Mouse (Mus musculus) limb, embryonic 11.5 days (tissue): ENCODE data around the gene Sema5a. TPM values are rescaled to one million over a fixed set of nuclear protein-coding genes. Genes with fewer than 3 reads are reported as not detected.

ENCODE experiments used
- ATAC-seq: fragments of 200-750 bp; cut with Nextera tagmentation; 2 replicates; pipeline ENCODE4 v1.8.0; 2017; ENCODE audit warnings: low read depth; ENCODE audit not compliant: insufficient number of reproducible peaks, low FRiP score, low TSS enrichment
- DNase-seq: peaks from one replicate; pipeline ENCODE4 v3.0.0-alpha.2; 2015; ENCODE audit warnings: low spot score
- H3K27ac ChIP-seq: fragments of 300-500 bp; sonication (generic); replicated peaks from 2 replicates; pipeline ENCODE4 v1.5.1; 2014; ENCODE audit warnings: low read depth, mild to moderate bottlenecking, low read length
- H3K27me3 ChIP-seq: fragments of 300-500 bp; sonication (generic); 2 replicates; pipeline ENCODE4 v1.6.1; 2014; ENCODE audit warnings: mild to moderate bottlenecking, low read length, mixed read lengths; ENCODE audit not compliant: control insufficient read depth, insufficient read depth
- H3K36me3 ChIP-seq: fragments of 300-500 bp; sonication (generic); 2 replicates; pipeline ENCODE4 v1.6.1; 2014; ENCODE audit warnings: mild to moderate bottlenecking, low read length, moderate library complexity, mixed read lengths; ENCODE audit not compliant: control insufficient read depth, insufficient read depth
- H3K4me1 ChIP-seq: fragments of 300-500 bp; sonication (generic); 2 replicates; pipeline ENCODE4 v1.6.1; 2014; ENCODE audit warnings: low read length, mixed read lengths; ENCODE audit not compliant: control insufficient read depth, insufficient read depth
- H3K4me2 ChIP-seq: fragments of 300-500 bp; sonication (generic); 2 replicates; pipeline ENCODE4 v1.6.1; 2014; ENCODE audit warnings: low read depth, mild to moderate bottlenecking, moderate library complexity; ENCODE audit not compliant: severe bottlenecking
- H3K4me3 ChIP-seq: fragments of 300-500 bp; sonication (generic); 2 replicates; pipeline ENCODE4 v1.5.1; 2014; ENCODE audit warnings: low read depth, low read length
- H3K9ac ChIP-seq: fragments of 300-500 bp; sonication (generic); 2 replicates; pipeline ENCODE4 v1.6.1; 2014; ENCODE audit warnings: mild to moderate bottlenecking, low read length
- H3K9me3 ChIP-seq: fragments of 300-500 bp; sonication (generic); 2 replicates; pipeline ENCODE4 v1.6.1; 2016; ENCODE audit warnings: low read length; ENCODE audit not compliant: control insufficient read depth
- WGBS: fragments of 180-500 bp; shearing (Covaris S2); extraction: QIAGEN DNeasy Blood & Tissue Kit; methylation state at CpG from one replicate; pipeline ENCODE4 v1.1.7; 2014; 5-methylcytosine and 5-hydroxymethylcytosine counted together
- polyA plus RNA-seq: library from polyadenylated mRNA; unstranded; fragments of >200 nt; fragmentation: Nextera tagmentation; extraction: Ambion mirVana; gene quantifications from 2 replicates; pipeline ENCODE4 v1.2.1, GENCODE M21; 2014

Sema5a gene
- polyA plus RNA-seq, 1 experiment from 2014 or later: 21.4 TPM

DNA sequence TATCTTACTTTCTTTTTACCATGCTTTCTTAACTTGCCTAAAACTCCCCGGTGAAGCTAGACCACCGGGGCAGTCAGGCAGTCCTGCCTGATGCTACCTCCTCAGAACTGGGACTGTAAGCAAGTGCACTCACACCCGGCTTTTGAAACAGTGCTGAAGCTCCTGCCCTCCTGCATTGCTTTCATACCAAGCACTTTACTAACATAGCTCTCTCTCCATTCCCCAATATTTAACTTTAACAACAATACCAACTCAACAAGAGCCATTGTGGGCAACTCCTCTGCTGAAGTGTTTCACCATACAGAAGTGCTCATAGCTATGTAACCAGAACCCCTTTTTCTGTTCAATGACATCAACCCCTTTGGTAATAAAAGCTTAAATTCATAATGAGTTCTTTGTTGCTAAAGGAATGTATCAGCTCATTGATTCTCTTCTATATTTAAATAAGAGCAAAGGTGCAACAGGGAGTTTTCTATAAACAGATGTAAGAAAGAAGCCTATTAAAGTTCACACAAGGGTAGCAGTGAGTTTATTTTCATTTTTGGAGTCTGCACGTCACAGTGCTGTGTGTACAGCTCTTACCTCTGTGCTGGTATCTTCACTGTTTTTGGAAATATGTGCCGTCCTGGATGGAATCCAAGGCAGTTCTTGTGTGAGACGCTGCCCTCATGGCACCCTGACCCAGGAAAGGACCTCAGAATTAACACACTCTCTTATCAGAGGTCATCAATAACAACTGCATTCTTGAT lies 292.3 kb downstream of the Sema5a start:
- H3K4me3 ChIP-seq: no peak overlapping the region
- H3K27ac ChIP-seq: no peak overlapping the region
- H3K9me3 ChIP-seq: no peaks in the 10 kb centered on the region
- no peak for DNase-seq
- H3K4me1 ChIP-seq: no peaks in the 10 kb centered on the region
- no peak overlapping the region for H3K9ac ChIP-seq
- H3K4me2 ChIP-seq: no peak overlapping the region
- no peaks in the 10 kb centered on the region for H3K36me3 ChIP-seq
- H3K27me3 ChIP-seq: no peaks in the 10 kb centered on the region
- WGBS: 84% methylated on average over 6 of the region's 6 CpGs
- ATAC-seq: no peak

- ATAC-seq: no peak
- Histone ChIP-seq H3K27ac (no peak overlapping the region), H3K27me3 (no peaks in the 10 kb centered on the region), H3K4me2 (no peak overlapping the region), H3K4me3 (no peak overlapping the region), H3K9ac (no peak overlapping the region), H3K4me1 (no peaks in the 10 kb centered on the region), H3K36me3 (no peaks in the 10 kb centered on the region), H3K9me3 (no peaks in the 10 kb centered on the region)
- WGBS: 79% methylated on average over 2 of the region's 2 CpGs
- DNase-seq: no peak
These were observed 292.8 kb downstream of the Sema5a start for GRCm38 (mm10) chr15:32537504-32537792.

GRCm38 (mm10) chr15:32538092-32538491 lies 293.5 kb downstream of the Sema5a start:
- no peak overlapping the region for H3K4me3 ChIP-seq
- H3K9ac ChIP-seq: no peak overlapping the region
- no peaks in the 10 kb centered on the region for H3K4me1 ChIP-seq
- WGBS: 77% methylated on average over 3 of the region's 3 CpGs
- no peak for ATAC-seq
- peak; percentile 13 for DNase-seq
- H3K4me2 ChIP-seq: no peak overlapping the region
- H3K27me3 ChIP-seq: no peaks in the 10 kb centered on the region
- no peak overlapping the region for H3K27ac ChIP-seq
- H3K9me3 ChIP-seq: no peaks in the 10 kb centered on the region
- no peaks in the 10 kb centered on the region for H3K36me3 ChIP-seq

DNA sequence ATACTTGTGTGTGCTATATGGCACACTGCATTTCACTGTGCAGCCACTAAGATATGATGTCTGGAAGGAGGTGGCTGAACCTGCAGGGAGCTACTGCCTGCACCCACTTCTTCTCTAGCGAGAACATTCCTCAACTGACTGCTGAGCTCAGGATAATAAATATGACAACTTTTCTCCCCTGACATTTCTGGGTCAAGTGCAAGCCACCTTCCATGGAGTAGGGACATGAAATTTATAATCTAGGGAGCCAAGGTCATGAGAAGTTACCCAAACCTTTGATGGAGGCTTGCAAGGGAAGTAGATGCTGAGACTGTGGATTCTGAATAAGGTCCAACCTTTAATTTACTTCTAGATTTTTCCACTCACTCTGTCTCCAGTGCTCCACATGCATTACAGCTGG lies 298.1 kb downstream of the Sema5a start:
- H3K4me3 ChIP-seq: no peak overlapping the region
- no peak overlapping the region for H3K9ac ChIP-seq
- H3K27me3 ChIP-seq: no peaks in the 10 kb centered on the region
- WGBS: 58% methylated on average over 1 of the region's 1 CpGs
- no peak for ATAC-seq
- no peak overlapping the region for H3K27ac ChIP-seq
- no peaks in the 10 kb centered on the region for H3K4me1 ChIP-seq
- H3K36me3 ChIP-seq: no peaks in the 10 kb centered on the region
- H3K9me3 ChIP-seq: no peaks in the 10 kb centered on the region
- H3K4me2 ChIP-seq: no peak overlapping the region
- DNase-seq: no peak

GRCm38 (mm10) chr15:32543181-32543580 lies 298.6 kb downstream of the Sema5a start:
- Histone ChIP-seq H3K36me3 (no peaks in the 10 kb centered on the region), H3K9me3 (no peaks in the 10 kb centered on the region), H3K4me2 (no peak overlapping the region), H3K27ac (no peak overlapping the region), H3K9ac (no peak overlapping the region), H3K4me3 (no peak overlapping the region), H3K27me3 (no peaks in the 10 kb centered on the region), H3K4me1 (no peaks in the 10 kb centered on the region)
- no peak for ATAC-seq
- DNase-seq: no peak
- WGBS: 85% methylated on average over 3 of the region's 3 CpGs

- DNase-seq (no peak), ATAC-seq (no peak)
- Histone ChIP-seq H3K9me3 (no peaks in the 10 kb centered on the region), H3K27me3 (no peaks in the 10 kb centered on the region), H3K9ac (no peak overlapping the region), H3K36me3 (no peaks in the 10 kb centered on the region), H3K4me3 (no peak overlapping the region), H3K4me1 (no peaks in the 10 kb centered on the region), H3K4me2 (no peak overlapping the region), H3K27ac (no peak overlapping the region)
- 52% methylated on average over 3 of the region's 3 CpGs for WGBS
These were observed 300.8 kb downstream of the Sema5a start for GRCm38 (mm10) chr15:32545455-32545854.

DNA sequence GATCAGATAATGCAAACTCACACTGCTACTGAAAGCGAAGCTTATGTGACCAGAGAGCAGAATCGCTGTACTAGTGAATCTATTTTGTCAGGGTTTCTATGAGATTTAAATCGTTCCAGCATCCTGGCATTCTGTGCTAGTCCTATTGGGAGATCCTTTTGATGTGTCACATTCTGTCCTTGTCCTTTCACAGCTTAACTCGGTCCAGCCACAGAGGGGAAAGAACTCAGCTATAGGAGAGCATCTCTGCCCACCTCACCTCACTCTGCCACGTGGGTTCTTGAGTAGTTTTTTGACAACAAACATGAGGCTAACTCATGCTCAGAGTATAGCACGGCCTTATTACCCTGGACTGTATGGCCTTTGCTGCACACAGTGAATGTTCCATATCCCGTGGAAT lies 302.1 kb downstream of the Sema5a start:
- ATAC-seq (no peak), DNase-seq (no peak)
- Histone ChIP-seq H3K4me2 (no peak overlapping the region), H3K27me3 (no peaks in the 10 kb centered on the region), H3K4me3 (no peak overlapping the region), H3K36me3 (no peaks in the 10 kb centered on the region), H3K9me3 (no peaks in the 10 kb centered on the region), H3K4me1 (no peaks in the 10 kb centered on the region), H3K27ac (no peak overlapping the region), H3K9ac (no peak overlapping the region)
- WGBS: 89% methylated on average over 7 of the region's 7 CpGs

DNA sequence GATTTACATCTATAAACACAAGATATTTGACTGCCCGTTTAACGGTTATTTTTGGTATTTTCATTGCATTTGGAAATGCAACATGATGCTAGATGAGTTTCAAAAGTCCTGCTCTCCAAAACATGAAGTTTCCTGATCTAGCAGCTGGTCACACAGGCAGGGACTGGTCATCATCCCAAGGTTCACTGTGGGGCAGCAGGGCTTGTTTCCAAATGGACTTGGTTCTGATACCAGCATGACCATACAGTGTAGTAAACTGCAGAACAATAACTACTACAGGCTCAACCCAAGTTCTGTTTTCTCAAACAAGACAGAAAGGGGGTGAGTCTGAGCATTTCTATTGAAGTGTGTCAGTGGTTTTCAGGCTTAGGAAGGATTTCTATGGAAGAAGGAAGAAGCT lies 314.3 kb downstream of the Sema5a start:
- DNase-seq: no peak
- WGBS: 96% methylated on average over 2 of the region's 2 CpGs
- no peak overlapping the region for H3K9ac ChIP-seq
- H3K4me1 ChIP-seq: no peaks in the 10 kb centered on the region
- H3K27me3 ChIP-seq: no peaks in the 10 kb centered on the region
- H3K4me2 ChIP-seq: no peak overlapping the region
- ATAC-seq: no peak
- no peak overlapping the region for H3K4me3 ChIP-seq
- no peak overlapping the region for H3K27ac ChIP-seq
- H3K9me3 ChIP-seq: no peaks in the 10 kb centered on the region
- no peaks in the 10 kb centered on the region for H3K36me3 ChIP-seq

GRCm38 (mm10) chr15:32562600-32562999 lies 318.0 kb downstream of the Sema5a start:
- no peak overlapping the region for H3K27ac ChIP-seq

More at GRCm38 (mm10) chr15:32562600-32562999, 318.0 kb downstream of the Sema5a start:
- 76% methylated on average over 6 of the region's 6 CpGs for WGBS
- DNase-seq (no peak), ATAC-seq (no peak)
- H3K9ac ChIP-seq: no peak overlapping the region
- H3K9me3 ChIP-seq: no peaks in the 10 kb centered on the region
- H3K4me3 ChIP-seq: no peak overlapping the region
- H3K36me3 ChIP-seq: no peaks in the 10 kb centered on the region
- H3K27me3 ChIP-seq: no peaks in the 10 kb centered on the region
- H3K4me2 ChIP-seq: no peak overlapping the region
- H3K4me1 ChIP-seq: no peaks in the 10 kb centered on the region
